Mouse (Mus musculus) adrenal gland, postnatal 25 days (tissue): Measurements from ENCODE around the gene Rgl1. TPM values are rescaled to one million over a fixed set of nuclear protein-coding genes. Genes with fewer than 3 reads are reported as not detected.

Experiments
- DNase-seq: peaks from one replicate; pipeline ENCODE4 v3.0.0; 2021; ENCODE audit warnings: mixed read lengths
- long read RNA-seq: library from polyadenylated mRNA; stranded (forward); transcript quantifications from one replicate; pipeline ENCODE4 v2.0.0, GENCODE M21; 2021
- total RNA-seq: library from RNA; stranded (reverse); gene quantifications from 2 replicates; pipeline ENCODE4 v1.2.3, GENCODE M21; 2021

Gene Rgl1
- 18.2 and 31.1 TPM in 2 replicates for total RNA-seq
- long read RNA-seq, full-length matches to known transcripts = 4 of 7 reads
- long read RNA-seq, partial matches to known transcripts = 2 of 7 reads
- long read RNA-seq, other reads (novel, unspliced or antisense) = 1 of 7 reads

DNA sequence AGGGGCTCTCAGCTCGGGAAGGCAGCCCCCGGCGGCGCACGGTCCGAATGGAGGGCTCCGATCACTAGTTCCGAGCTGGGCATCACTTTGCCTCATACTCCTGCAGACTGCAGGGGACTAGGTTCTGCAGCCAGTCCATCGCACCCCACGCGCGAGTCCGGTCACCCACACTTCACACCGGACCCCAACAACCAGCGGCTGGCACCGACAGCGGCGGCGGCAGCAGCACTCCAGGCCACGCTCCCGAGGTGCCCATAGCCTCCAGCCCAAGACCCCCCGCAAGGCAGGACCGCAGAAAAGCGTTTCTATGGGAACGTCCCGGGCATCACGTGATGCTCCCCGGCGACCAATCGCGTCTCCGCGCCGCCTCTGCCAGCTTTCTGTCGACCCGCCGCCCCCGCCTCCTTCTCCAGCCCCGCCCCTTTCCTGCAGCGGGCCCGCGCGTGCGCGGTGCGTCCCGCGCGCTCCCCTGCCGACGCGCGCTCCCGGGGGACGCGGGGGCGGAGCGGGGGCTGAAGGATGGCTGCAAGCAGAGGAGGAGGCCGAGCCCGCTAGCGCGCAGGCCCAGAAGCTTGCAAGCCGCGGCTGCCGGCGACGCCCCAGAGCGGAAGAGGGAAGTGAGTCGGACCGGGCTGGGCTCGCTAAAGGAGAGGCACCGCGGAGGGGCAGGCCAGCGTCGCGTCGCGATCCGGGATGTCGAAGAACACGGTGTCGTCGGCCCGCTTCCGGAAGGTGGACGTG lies at the start of gene Rgl1, which contains the start of gene Arpc5:
Gene Rgl1 (minus strand): TSS at position 320 of the 741 bp plus-strand sequence.
Gene Arpc5 (plus strand): TSS at position 511 of the 741 bp plus-strand sequence.
- DNase-seq = peak; percentile 97

DNA sequence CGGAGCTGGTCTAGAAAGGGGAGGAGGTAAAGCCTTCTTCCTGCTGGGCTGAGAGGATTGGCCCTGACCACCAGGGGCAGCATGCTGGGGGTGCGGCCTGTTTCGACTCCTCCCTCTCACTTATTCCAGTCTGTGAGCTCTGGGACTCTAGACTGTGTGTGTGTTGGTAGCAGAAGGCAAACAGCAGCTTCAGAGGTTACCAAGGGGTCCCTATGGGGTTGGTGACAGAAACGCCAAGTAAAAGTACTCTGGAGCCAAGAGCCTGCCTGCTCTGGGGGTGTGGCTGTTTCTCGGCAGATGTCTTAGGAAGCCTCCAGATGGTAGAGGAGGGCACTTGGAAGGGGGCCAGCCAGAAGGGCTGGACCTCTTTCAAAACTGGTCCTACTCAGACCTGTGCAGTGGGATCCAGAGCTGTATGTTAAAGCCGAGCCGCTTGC lies 49.1 kb upstream of the Rgl1 start:
- no peak for DNase-seq

DNA sequence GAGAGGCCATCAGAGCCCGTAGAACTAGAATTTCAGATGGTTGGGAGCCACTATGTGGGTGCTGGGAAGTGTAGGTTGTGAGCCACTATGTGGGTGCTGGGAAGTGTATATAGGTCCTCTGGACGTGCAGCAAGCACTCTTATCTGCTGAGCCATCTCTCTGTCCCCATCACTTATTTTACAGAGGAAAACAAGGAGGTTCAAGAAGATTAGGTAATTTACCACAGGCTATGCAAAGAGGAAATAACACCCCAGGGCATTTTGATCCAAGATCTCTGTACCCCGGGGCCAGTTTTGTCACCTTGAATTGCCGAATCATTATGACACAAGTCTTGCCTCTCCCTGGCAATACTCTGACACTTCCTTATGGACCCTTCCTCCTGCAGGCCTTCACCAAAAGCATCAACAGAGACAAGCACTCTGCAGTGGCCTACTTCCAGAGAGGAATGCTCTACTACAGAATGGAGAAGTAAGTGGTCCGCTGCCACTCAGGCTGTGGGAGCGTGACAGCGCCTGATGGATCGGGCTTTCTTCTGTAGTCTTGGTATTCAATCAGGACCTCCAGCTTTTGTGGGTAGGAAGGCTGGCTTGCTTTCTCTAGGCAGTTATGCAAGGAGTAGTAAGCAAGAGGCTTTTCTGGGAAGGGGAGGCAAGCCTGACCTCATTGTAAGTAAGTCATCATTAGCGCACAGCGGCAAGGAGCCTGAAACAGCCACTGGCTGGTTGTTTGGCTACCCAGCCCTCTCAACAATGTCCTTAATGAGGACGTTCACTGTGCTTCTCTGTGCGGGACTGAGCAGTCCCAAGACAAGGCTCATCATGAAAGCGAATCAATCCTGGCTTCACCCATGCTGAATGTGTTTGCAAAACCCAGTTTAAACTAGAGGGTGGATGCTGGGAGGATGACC lies 44.6 kb upstream of the Rgl1 start:
- DNase-seq = no peak

GRCm38 (mm10) chr1:152809541-152810252 lies 43.5 kb upstream of the Rgl1 start:
- no peak for DNase-seq

GRCm38 (mm10) chr1:152808392-152808680 lies 42.2 kb upstream of the Rgl1 start:
- no peak for DNase-seq

DNA sequence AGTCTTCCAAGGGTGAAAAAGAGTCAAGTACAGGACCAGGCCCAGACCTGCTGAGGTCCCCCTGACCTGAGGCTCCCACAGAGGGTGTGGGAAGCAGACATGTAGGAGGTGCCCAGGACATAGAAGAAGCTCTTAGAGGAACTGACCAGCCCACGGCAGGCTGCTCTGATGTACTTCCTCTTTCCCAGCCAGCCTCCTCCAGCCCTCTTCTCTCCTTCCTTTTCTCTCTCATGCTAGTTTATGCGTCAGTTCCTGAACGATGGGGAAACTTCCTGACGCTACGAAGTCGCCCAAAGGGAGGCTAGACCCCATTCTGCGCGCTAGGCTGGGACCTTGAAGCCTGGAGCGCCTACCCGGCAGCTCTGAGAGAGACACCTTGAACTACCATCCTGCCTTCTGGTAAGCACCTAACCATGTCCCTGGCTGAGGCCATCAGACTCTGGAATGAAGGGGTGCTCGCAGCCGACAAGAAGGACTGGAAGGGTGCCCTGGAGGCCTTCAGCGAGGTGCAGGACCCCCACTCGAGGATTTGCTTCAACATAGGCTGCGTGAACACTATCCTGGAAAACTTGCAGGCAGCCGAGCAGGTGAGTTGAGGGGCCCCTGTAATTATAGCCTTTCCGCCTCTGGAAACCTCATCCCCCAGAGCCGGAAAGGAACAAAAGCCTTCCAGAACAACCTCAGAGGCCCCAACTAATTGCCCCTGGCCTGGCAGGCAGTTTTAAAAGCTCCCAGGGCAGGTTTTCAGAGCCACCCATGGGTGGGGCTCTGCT lies 41.7 kb upstream of the Rgl1 start:
- no peak for DNase-seq

- no peak for DNase-seq
These were observed 38.8 kb upstream of the Rgl1 start for GRCm38 (mm10) chr1:152804907-152805306.

DNA sequence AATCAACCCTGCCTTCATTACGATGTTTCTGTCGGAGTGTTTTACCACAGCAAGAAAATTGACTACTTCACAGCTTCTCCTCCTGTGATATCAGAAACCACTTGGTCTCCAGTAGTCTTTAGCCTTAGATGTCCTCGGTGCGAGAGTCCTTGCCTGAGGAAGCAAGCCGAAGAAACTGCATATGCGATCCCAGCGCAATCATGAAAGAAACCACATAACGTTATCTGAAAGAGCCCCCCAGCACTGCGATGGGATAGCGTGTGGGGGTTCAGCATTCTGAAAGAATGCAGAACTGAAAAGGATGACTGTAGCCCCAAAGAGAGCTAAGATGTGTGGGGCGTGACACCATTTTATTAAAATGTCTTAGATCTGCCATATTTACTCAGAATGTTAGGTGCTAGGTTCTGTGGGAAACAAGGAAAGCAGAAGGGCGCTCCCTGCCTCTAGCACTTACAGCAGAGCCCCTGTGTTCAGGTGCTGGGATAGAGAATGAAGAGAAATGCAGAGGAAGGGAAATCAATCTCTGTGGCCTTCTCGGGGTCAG lies 34.6 kb upstream of the Rgl1 start:
- no peak for DNase-seq

DNA sequence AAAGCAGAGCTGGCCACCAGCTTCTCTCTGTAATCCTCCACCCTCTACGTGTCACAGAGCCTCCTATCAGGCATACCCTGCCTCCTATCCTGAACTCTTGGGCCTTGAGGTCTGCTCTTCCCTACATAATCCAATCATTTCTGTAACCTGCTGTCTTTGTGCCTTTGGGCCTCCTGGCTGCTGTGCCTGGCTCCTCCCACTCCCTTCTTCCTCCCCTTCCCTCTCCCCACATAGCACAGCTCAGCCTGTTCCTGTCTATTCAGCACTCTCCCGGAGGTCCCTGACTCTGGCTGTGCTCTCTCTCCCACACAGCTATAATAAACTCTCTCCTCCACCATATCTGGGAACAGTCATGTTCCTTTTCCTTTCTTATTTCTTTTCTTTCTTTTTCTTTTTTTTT lies 33.7 kb upstream of the Rgl1 start, which contains the start of gene Ncf2:
Gene Ncf2 (plus strand): TSS at position 298 of the 400 bp plus-strand sequence.
- no peak for DNase-seq

DNA sequence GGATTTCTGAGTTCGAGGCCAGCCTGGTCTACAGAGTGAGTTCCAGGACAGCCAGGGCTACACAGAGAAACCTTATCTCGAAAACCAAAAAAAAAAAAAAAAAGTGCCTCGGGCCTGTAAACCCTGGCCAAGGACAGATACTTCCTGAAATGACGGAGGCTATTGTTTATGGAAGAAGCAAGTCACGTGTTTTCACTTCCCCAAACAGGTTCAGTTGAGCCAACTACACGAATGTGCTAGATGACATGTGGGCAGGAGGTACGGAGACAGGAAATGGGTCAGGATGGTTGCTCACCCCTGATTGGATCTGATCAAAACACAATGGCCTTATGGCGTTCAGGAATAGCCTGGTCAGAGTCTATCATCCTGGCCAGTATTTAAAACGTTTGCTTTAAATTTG lies 32.0 kb upstream of the Rgl1 start:
- no peak for DNase-seq

- DNase-seq = no peak
These were observed 30.6 kb upstream of the Rgl1 start for GRCm38 (mm10) chr1:152796683-152797263.

- DNase-seq = no peak
These were observed 29.6 kb upstream of the Rgl1 start for GRCm38 (mm10) chr1:152795688-152796255.

DNA sequence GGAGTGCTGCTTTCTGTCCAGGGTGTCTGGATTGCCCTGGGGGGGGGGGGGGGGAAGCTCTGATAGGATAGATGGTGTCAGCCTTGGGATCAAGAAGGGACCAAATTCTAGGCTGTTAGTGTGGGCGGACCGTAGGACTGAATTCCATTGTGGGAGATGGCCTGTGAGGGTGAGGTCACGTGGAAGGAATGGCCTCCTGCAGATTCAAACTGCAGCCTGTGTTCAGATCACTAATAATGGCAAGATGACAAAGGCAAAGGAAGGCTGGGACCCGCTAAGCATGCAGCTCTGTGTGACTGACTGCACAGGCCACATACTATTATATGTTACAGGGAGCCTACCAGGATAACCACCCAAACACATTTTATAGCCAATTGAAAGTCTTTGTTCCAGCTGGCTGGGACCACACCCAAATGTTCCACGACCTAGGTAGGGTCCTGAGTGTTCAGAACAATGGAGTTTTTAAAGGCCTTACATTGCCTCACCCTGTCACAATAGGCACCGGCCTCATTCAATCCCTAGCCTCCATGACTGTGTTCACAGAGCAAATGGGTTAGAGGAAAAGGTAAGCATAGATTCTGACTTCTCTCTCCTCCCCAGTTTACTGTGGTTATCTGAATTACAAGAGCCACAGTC lies 27.5 kb upstream of the Rgl1 start:
- no peak for DNase-seq

DNA sequence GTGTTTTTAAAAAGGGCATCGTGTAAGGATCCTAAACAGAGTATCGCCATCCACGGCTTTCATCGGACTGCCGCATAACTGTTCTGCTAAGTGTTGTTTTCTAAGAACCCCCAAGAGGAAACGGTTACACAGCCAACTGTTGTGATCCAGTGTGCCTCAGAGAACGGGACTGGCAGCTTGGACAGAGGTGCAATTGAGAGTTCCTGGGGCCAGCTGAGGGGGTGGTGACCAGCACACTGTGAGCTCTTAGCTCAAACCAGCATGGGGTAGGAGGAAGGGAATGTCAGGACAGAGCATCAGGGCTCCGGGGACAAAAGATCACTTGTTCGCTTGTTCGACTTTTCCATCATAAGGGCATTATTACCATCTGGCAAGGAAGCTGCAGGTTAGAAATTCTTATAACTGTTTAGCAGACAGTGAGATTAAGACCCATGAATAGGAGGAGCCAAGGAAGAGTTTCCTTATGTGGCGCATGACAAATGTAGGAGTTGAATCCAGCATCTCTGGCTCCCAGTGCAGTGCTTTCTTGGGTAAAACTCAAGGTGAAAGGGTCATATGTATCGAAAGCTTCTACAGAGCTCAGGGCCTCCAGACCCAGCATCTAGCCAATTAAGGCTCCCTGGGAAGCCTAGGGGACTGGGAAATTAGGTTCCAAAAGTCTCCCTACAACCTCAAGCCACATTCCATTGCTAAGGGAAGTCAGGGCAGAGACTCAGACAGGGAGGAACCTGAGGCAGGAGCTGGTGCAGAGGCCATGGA lies 26.8 kb upstream of the Rgl1 start:
- DNase-seq = no peak

GRCm38 (mm10) chr1:152791269-152791668 lies 25.1 kb upstream of the Rgl1 start:
- no peak for DNase-seq

- no peak for DNase-seq
These were observed 24.7 kb upstream of the Rgl1 start for GRCm38 (mm10) chr1:152790821-152791220.

DNA sequence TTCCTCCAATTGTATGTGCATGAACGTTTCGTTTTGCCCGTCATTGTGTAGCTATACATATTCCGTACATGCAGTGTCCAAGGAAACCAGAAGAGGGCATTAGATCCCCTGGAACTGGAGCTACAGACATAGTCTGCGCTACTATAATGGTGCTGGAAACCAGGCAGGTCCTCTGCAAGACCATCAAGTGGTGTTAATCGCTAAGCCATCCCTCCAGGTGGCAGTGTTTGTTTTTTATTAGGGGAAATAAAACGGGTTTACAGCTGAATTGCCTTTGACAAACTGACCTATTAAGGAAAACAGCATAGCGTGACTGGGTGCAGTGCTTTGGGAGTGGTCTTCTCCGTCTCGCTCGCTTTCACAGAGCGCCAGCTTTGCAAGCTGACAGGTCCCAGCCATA lies 24.1 kb upstream of the Rgl1 start:
- no peak for DNase-seq

DNA sequence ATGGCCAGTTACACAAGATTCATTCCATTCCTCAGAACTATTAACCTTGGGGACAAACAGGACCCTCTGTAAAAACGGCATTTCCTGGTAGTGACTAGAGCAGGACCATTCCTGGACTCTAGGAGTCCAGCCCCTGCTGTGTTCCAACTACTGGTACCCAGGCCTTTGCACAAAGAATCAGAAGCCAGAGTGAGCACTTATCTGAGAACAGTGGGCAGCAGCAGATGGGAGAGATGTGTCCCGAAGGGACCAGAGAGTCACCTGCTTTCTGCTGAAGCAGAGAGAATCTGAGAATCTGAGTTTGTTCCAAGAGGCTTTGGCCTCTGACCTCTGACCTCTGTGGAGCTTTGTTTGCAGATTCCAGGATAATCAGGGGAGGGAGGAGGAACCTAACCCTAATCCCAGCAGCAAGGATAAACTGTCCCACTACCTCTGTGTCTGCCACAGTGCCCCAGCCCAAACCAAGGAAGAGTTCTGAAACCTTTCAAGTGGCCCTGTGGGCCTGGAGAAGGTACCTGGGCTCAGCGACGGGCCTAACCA lies 22.0 kb upstream of the Rgl1 start:
- DNase-seq = no peak

GRCm38 (mm10) chr1:152786953-152787352 lies 20.8 kb upstream of the Rgl1 start:
- no peak for DNase-seq
